Mouse (Mus musculus): Measurements from ENCODE around the gene Rrp12. TPM values are rescaled to one million over a fixed set of nuclear protein-coding genes. Genes with fewer than 3 reads are reported as not detected.

Rrp12 gene
- polyA plus RNA-seq, 2 experiments from 2014 or later = 6.9 to 8.8 TPM

- ATAC-seq = peak; percentile 88
Observed at GRCm38 (mm10) chr19:41847992-41848851, 47.8 kb downstream of the Rrp12 start, which contains the start of gene Frat2. Gene Frat2 (minus strand): TSS chr19:41848132.

DNA sequence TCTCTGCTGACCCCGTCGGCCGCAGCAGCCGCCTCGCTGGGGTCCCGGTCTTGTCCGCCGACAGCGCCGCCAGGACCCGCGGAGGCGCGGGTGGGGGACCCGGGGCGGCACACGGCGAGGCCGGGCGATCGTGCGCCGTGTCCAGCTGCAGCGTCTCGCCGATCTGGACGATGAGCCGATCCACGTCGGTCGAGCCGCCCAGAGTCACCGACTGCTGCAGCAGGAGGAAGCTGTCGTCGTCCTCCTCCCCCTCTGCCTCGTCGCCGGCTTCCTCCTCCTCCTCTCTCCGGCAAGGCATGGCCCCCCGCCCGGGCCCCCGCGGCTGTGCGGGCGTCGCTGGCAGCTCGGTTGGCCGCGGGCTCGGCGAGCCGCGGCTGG, 48.4 kb downstream of the Rrp12 start:
- peak; percentile 48 for ATAC-seq

GRCm38 (mm10) chr19:41847091-41847581, 48.8 kb downstream of the Rrp12 start:
- ATAC-seq = no peak

DNA sequence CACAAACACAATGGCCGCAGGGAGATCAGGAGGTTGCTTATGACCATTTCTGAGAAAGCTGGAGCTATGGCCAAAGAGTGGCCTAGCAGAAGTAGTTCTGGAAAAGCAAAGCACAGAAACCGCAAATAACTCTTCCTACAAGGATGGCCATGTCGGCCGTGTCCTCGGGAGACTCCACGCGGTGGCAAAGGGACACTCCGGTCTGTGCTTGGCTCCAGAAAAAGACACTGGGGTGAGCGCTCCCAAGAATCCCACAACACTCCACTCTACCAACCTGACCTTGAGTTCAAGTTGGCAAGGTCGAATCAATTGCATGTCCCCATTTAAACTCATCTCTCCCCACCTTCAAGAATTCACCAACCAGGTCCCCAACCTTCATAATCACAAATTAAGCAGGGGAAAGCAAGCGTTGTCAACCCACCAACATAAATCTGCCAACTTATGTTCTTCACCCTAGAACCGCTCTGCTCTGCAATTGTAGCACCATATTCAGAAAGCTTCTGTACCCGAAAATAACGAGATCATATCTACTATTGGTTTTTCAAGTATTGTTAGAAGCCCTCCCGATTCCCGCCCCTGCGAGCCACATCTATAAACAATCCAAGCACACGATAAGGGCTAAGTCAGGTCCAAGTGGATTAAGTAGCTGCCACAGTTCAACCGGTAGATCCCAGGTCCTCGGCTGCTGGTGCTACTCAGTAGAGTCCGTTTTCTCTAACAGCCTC, 49.4 kb downstream of the Rrp12 start:
- ATAC-seq = no peak

DNA sequence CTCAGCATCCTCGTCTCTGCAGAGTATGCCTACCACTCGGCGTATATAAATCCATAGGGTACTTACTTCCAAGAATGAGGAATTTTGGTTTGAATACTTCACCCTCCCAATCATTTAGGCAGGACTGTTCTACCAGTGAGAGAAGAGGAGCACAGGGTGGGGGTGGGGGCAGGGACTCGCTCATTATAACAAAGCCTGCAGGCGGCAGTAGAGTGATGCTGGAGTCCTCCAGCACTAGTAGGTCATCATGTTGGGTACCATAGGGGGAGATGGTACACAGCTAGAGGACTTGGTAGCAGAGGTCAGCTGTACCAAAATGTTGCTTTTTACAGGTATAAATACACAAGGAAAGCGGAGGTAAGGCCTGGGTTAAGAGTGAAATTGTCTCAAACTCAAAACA, 51.6 kb downstream of the Rrp12 start:
- ATAC-seq = no peak

DNA sequence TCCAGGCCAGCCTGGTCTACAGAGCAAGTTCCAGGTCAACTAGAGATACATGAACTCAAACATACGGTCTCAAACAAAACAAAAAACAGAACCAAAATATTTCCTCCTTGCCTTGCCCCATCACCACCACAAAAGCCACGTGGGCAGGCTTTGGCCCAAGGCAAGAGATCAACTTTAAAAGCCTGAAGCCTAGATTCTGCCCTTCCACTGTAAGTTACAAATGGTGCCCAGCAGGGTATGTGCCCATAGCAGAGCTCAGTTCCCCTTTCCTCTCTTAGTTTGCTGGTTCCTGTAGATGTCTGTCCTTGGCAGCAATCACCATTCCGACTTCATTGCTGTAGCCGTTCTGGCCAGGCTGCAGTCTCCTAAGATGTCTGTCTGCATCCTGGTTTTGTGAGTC, 53.3 kb downstream of the Rrp12 start:
- no peak for ATAC-seq

DNA sequence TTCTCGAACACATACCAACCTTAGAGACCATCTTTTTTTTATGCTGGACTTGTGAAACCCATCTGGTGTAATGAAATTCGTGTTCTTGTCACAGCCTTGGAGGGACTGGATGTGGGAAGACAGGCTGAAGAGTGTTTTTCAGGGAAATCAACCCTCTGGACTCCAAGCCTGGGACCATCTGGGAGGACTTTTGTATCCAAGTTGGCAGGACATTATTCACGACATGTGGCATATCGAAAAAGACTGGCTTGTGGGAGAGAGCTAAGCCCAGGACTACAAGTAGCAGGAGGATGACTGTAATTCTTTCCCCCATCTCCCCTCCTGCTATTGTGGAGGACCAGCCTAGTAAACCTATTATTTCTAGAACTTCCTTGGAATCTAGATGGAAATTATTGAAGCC, 53.8 kb downstream of the Rrp12 start:
- no peak for ATAC-seq

DNA sequence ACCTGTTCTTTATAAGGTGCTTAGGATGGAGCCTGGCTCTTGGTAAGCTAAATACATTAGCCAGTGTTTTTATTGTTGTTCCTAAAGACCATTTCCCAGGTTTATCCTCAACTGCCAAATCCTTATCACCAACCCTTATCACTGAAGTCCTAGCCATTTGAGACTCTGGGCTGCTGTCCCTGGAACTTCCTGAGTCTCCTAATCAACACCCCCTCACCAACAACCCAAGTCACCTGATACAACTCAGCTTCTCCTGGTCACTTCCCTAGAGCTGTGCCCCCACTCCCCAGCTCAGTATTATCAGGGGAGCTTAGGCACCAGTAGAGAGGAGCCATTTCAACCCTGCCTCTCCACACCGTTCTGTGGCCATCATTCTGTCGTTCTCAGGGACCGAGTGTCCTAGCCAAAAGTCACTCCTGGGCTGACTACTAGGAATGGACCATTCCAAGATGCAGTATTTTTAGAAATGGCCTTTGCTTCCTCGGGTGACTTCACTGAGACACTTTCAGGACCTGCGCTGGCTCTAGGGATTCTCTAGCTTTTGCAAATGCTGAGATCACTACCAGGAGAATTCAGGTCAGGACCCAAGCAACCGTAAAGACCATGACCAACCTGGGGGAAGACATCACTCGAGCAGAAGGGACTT, 54.7 kb downstream of the Rrp12 start:
- no peak for ATAC-seq

GRCm38 (mm10) chr19:41839685-41840084, 56.3 kb downstream of the Rrp12 start:
- no peak for ATAC-seq

- no peak for ATAC-seq
Observed at GRCm38 (mm10) chr19:41838808-41839207, 57.2 kb downstream of the Rrp12 start.

DNA sequence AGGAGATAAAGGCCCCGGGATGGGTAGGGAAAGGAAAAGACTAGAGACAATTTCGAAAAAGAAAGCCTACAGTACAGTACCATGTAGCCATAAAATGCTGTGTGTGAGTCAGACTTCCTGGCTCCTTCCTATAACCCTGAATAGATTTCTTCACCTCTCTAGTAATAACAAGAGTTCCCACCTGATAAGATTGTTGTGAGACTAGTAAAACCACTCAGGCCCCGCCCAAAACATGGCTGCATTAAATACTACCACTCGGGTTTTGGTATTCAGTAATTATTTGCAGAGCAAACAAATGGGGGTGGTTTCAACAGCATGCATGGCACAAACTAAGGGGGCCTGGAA, 58.1 kb downstream of the Rrp12 start:
- no peak for ATAC-seq

GRCm38 (mm10) chr19:41837194-41837916, 58.6 kb downstream of the Rrp12 start:
- no peak for ATAC-seq

GRCm38 (mm10) chr19:41836719-41837118, 59.3 kb downstream of the Rrp12 start:
- no peak for ATAC-seq

DNA sequence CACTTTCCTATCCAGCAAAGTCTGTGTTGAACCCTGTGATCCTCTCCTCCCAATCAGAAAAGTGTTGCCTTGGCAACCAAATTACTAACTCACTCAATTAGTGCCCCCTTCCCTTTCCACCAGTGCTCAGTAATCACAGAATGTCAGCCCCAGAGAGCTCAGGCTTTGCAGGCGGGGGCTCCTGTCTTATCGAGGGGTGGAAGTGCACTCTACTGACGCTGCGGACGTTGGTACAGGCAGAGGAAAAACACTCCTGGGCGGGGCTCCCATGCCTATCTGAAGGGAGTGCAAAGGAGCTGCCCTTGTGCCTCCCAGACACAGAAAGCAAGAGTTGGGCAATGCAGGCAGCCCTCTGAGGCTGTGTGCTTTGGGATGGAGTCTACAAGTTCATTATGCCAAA, 60.2 kb downstream of the Rrp12 start:
- no peak for ATAC-seq

DNA sequence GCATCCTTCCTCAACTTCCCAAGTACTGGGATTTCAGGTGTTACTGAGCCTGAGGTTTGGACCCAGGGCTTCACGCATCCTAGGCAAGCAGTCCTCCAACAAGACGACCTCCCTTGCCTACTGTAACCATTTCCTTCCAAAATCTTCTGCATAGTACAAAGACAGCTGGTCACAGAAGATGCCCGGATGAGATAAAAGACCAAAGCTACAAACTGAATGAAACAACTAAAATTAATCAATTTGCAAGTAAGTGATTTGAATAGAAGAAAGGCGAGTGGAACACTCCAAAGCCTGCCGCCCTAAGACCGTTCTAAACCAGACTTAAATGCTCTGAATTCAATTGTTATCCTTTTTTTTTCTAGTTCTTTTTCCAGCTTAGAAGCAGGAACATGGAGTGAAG, 60.6 kb downstream of the Rrp12 start:
- ATAC-seq = no peak

- no peak for ATAC-seq
Observed at GRCm38 (mm10) chr19:41832501-41833201, 63.3 kb downstream of the Rrp12 start.

DNA sequence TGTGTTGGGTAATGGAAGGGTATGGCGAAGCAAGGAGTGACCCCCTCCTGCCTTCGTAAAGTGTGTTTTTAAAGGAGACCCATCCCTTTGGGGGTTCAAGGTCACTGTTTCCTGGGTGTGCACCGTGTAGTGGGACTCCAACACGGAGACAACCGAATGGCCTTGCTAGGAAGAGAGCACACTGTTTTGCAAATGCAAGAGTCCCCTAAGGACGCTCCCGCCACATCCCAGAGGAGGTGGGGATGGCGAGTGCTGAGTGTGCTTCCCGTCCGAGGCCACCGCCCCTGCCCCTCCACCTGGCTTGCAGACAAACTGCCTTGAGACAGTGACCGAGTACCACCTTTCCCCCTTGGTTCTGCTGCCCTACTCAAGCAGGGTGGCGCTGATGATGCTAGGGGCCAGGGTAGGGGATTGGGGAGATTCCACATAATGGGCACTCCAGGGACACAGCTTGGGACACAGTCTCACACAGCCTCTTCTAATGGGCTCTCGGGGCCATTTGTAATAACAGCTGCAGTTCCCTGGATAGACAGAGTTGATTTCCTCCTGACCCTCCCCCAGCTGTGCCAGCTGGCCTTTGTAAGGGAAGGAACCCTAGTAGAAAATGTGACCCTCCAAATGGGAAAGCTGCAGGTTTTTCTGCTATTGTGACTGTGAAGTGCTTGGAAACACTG, 64.1 kb downstream of the Rrp12 start:
- ATAC-seq = no peak

DNA sequence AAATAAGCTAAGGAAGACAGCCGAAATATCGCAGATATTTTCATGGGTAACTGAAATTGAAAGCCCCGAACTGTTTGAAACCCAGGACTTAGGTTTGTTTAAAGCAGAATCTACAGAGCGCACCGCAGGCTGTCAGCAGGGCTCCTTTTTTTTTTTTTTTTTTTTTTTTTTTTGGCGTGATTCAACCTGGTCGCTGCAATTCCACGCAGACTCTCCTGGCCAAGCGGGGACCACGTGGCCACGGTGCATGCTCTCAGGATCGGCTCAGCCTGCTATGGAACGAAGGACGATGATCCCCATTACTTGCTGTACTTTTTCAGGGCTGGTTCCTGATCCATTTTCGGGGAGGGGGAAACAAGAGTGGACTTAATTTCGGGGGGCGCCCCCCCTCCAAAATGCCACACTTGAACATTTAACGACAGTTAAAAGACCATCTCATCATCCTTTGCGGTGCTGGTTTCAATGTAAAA, 64.8 kb downstream of the Rrp12 start:
- ATAC-seq = no peak

DNA sequence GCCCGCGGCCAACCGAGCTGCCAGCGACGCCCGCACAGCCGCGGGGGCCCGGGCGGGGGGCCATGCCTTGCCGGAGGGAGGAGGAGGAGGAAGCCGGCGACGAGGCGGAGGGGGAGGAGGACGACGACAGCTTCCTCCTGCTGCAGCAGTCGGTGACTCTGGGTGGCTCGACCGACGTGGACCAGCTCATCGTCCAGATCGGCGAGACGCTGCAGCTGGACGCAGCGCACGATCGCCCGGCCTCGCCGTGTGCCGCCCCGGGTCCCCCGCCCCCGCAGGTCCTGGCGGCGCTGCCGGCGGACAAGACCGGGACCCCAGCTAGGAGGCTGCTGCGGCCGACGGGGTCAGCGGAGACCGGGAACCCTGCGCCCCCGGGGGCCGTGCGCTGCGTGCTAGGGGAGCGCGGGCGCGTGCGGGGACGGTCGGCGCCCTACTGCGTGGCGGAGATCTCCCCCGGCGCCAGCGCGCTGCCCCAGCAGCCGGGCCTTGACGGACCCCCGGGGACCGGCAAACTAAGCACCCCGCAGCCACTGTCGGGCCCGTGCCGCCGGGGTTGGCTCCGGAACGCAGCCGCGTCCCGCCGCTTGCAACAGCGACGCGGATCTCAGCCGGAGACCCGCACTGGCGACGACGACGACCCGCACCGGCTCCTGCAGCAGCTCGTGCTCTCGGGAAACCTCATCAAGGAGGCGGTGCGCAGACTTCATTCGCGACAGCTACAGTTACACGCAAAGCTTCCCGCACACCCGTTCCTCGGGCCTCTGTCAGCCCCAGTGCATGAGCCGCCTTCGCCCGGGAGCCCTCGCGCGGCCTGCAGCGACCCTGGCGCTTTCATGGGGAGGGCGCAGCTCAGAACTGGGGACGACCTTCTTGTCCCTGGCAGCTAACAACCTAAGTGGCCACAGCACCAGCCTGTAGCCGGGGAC, 65.6 kb downstream of the Rrp12 start:
- peak; percentile 69 for ATAC-seq
